Mouse (Mus musculus): ENCODE results near the gene Mrgprx2. TPM values are rescaled to one million over a fixed set of nuclear protein-coding genes. Genes with fewer than 3 reads are reported as not detected.
"Not testable (repeated sequence)": the region's sequence is repeated elsewhere in the genome, so short reads cannot be mapped to it uniquely, and the experiment has no call there.

Mrgprx2 gene
- total RNA-seq (2014; fragmentation: Nextera tagmentation) (not detected in 2 replicates), total RNA-seq (2017) (0.06 and 0.16 TPM in 2 replicates), polyA plus RNA-seq (2012) (not detected in 2 replicates)

DNA sequence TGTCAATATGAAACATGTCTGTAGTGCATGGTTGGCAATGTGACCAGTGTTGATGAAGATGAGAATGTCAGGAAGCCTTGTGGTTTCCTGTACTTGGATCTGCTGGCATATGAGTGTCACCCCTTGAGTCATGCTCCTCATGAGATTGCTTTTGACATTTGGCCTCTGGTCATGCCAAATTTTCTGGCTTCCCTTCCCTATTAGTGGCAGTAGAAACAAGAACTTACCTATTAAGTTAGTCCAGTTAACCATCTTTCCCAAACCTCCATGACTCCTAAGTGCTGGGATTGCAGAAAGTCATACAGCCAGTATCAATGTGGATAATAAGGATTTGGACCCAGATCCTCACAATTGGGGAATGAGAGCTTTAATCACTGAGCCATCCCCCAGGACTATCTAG lies at the start of gene Mrgprx2:
Gene Mrgprx2 (minus strand): TSS at position 101 of the 400 bp plus-strand sequence.
- H3K4me3 ChIP-seq (ENCODE audit: low read depth, low read length): no peak within 1 kb of the TSS
- H3K9me3 ChIP-seq (replicated peaks): peaks cover 6% of the 10 kb centered on the region; the same call in 1 of the 2 replicates
- H3K27me3 ChIP-seq (ENCODE audit: insufficient read depth, low read length): no peaks in the 10 kb centered on the region
- no peak for ATAC-seq (ENCODE audit: extremely low read depth, insufficient number of reproducible peaks, low FRiP score, poor library complexity, severe bottlenecking)
- H3K4me1 ChIP-seq (ENCODE audit: insufficient read depth, low read depth, low read length): no peaks in the 10 kb centered on the region
- no peak for DNase-seq (ENCODE audit: low spot score)
- no peak for TF ChIP-seq POLR2AphosphoS5 (IDR thresholded peaks at IDR 0.05; ENCODE audit: insufficient replicate concordance, low read depth, low read length)
- TF ChIP-seq GATA2 (IDR thresholded peaks at IDR 0.05; ENCODE audit: borderline replicate concordance, low read depth, low read length): no peak
- no peak for TF ChIP-seq CTCF (IDR thresholded peaks at IDR 0.05; ENCODE audit: low read depth, low read length)
- no peak for TF ChIP-seq GATA1 (IDR thresholded peaks at IDR 0.05; ENCODE audit: borderline replicate concordance, low read length)
- no peak for TF ChIP-seq TAL1 (conservative IDR thresholded peaks at IDR 0.05; ENCODE audit: low read depth, low read length)
- no peaks in the 10 kb centered on the region for H3K36me3 ChIP-seq (replicated peaks)

DNA sequence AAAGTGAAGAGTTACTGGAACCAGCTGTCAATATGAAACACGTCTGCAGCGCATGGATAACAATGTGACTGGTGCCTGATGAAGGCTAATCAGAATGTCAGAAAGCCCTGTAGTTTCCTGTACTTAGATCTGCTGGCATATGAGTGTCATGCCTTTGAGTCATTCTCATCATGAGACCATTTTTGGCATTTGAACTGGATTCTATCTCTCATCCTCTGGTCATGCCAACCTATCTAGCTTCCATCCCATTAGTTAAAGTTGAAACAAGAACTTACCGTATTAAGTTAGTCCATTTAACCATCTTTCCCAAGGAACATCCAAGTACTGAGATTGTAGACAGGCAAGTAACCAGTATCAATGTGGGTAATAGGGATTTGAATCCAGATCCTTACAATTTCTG lies 42.9 kb downstream of the Mrgprx2 start, which contains the start of gene Mrgprb1:
Gene Mrgprb1 (minus strand): TSS at position 101 of the 400 bp plus-strand sequence.
- Histone ChIP-seq H3K27me3 (ENCODE audit: insufficient read depth, low read length) (no peaks in the 10 kb centered on the region), H3K36me3 (replicated peaks) (no peaks in the 10 kb centered on the region), H3K9me3 (replicated peaks) (peaks cover 3% of the 10 kb centered on the region; the same call in 1 of the 2 replicates), H3K4me1 (ENCODE audit: insufficient read depth, low read depth, low read length) (no peaks in the 10 kb centered on the region), H3K4me3 (ENCODE audit: low read depth, low read length) (no peak within 1 kb of the TSS)
- DNase-seq (ENCODE audit: low spot score) (no peak), ATAC-seq (ENCODE audit: extremely low read depth, insufficient number of reproducible peaks, low FRiP score, poor library complexity, severe bottlenecking) (no peak)
- no peak for TF ChIP-seq GATA1 (IDR thresholded peaks at IDR 0.05; ENCODE audit: borderline replicate concordance, low read length)
- TF ChIP-seq TAL1 (conservative IDR thresholded peaks at IDR 0.05; ENCODE audit: low read depth, low read length): no peak
- no peak for TF ChIP-seq GATA2 (IDR thresholded peaks at IDR 0.05; ENCODE audit: borderline replicate concordance, low read depth, low read length)
- TF ChIP-seq POLR2AphosphoS5 (IDR thresholded peaks at IDR 0.05; ENCODE audit: insufficient replicate concordance, low read depth, low read length): no peak
- TF ChIP-seq CTCF (IDR thresholded peaks at IDR 0.05; ENCODE audit: low read depth, low read length): no peak

DNA sequence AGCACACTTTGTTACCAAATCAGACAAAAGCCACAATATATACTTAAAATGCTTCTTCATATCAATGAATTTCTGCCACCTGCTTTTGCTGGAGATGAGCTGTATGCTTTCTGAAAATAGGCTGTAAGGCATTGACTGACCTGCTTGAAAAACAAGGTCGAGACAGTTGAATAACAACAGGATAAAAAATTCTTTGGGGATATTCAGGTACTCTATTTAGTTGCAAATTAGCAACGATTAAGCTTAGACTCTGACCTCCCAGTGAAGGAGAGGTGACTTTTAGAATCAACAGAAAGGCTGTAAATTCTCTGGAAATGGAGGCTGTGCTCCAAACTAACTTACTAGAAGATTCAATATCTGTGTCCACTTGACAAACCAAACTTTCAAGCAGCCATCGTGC lies 62.5 kb downstream of the Mrgprx2 start:
- DNase-seq (ENCODE audit: low spot score) (no peak), ATAC-seq (ENCODE audit: extremely low read depth, insufficient number of reproducible peaks, low FRiP score, poor library complexity, severe bottlenecking) (no peak)
- TF ChIP-seq GATA1 (IDR thresholded peaks at IDR 0.05; ENCODE audit: borderline replicate concordance, low read length) (no peak), CTCF (IDR thresholded peaks at IDR 0.05; ENCODE audit: low read depth, low read length) (no peak), GATA2 (IDR thresholded peaks at IDR 0.05; ENCODE audit: borderline replicate concordance, low read depth, low read length) (no peak), POLR2AphosphoS5 (IDR thresholded peaks at IDR 0.05; ENCODE audit: insufficient replicate concordance, low read depth, low read length) (no peak), TAL1 (conservative IDR thresholded peaks at IDR 0.05; ENCODE audit: low read depth, low read length) (no peak)
- no peaks in the 10 kb centered on the region for H3K36me3 ChIP-seq (replicated peaks)
- no peaks in the 10 kb centered on the region for H3K27me3 ChIP-seq (ENCODE audit: insufficient read depth, low read length)
- no peaks in the 10 kb centered on the region for H3K4me1 ChIP-seq (ENCODE audit: insufficient read depth, low read depth, low read length)
- peaks cover 3% of the 10 kb centered on the region for H3K9me3 ChIP-seq (replicated peaks)
- H3K4me3 ChIP-seq (ENCODE audit: low read depth, low read length): no peak overlapping the region

DNA sequence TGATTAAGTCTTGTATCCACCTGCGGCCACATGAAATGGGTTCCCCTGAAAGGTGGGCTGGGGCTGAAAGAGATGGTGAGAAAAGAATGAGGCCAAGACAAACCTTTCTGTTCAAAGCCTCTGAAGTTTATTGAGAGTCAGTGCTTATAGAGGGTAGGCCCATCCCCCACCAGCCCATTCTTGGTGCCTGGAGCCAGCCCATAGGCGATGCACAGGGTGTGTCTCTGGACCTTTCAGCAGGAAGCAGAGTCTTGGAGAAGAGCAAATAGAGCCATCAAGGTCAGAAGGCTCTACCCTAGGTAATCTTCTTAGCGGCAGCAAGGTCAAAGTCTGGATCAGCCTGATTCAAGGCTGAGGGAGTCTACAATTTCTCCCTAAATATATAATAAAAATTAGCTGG lies 63.2 kb downstream of the Mrgprx2 start:
- H3K4me3 ChIP-seq (ENCODE audit: low read depth, low read length); ATAC-seq (ENCODE audit: extremely low read depth, insufficient number of reproducible peaks, low FRiP score, poor library complexity, severe bottlenecking); H3K9me3 ChIP-seq (replicated peaks); DNase-seq (ENCODE audit: low spot score); H3K27me3 ChIP-seq (ENCODE audit: insufficient read depth, low read length); H3K4me1 ChIP-seq (ENCODE audit: insufficient read depth, low read depth, low read length); H3K36me3 ChIP-seq (replicated peaks): not testable (repeated sequence)

Other genes starting within 250 kb of the Mrgprx2 start
- not detected in 2 replicates for gene Mrgprb8, start 110.8 kb downstream of the Mrgprx2 start, total RNA-seq (2014; fragmentation: Nextera tagmentation)
- 0.12 TPM in 1 of 2 replicates, not detected in the other for gene Mrgprb8, start 110.8 kb downstream of the Mrgprx2 start, total RNA-seq (2017)
- not detected in 2 replicates for gene Mrgprb8, start 110.8 kb downstream of the Mrgprx2 start, polyA plus RNA-seq (2012)
- not detected in 2 replicates for gene Mrgprb1, start 43.0 kb downstream of the Mrgprx2 start, total RNA-seq (2014; fragmentation: Nextera tagmentation)
- 0.11 and 0.23 TPM in 2 replicates for gene Mrgprb1, start 43.0 kb downstream of the Mrgprx2 start, total RNA-seq (2017)
- not detected in 2 replicates for gene Mrgprb1, start 43.0 kb downstream of the Mrgprx2 start, polyA plus RNA-seq (2012)
- not detected in 2 replicates for gene Mrgprb2, start 58.8 kb upstream of the Mrgprx2 start, total RNA-seq (2014; fragmentation: Nextera tagmentation)
- 0.06 and 0.33 TPM in 2 replicates for gene Mrgprb2, start 58.8 kb upstream of the Mrgprx2 start, total RNA-seq (2017)
- not detected in 2 replicates for gene Mrgprb2, start 58.8 kb upstream of the Mrgprx2 start, polyA plus RNA-seq (2012)
- gene Mrgprb3, start 144.5 kb upstream of the Mrgprx2 start, total RNA-seq (2014; fragmentation: Nextera tagmentation): not detected in 2 replicates
- gene Mrgprb3, start 144.5 kb upstream of the Mrgprx2 start, total RNA-seq (2017): not detected in 2 replicates
- gene Mrgprb3, start 144.5 kb upstream of the Mrgprx2 start, polyA plus RNA-seq (2012): not detected in 2 replicates